Mouse (Mus musculus) lung, embryonic 16.5 days (tissue): ENCODE data around the gene Gpr88. TPM values are rescaled to one million over a fixed set of nuclear protein-coding genes. Genes with fewer than 3 reads are reported as not detected.
A peak's percentile ranks its signal among the peaks of the same experiment; 100 is the strongest.

Experiments
- ATAC-seq: fragments of 200-750 bp; cut with Nextera tagmentation; 2 replicates; pipeline ENCODE4 v1.8.0; 2017; ENCODE audit warnings: low read depth, mild to moderate bottlenecking, moderate library complexity
- H3K27ac ChIP-seq: fragments of 300-500 bp; sonication (generic); 2 replicates; pipeline ENCODE4 v1.5.1; 2014; ENCODE audit warnings: mild to moderate bottlenecking, control low read depth, low read length
- H3K27me3 ChIP-seq: fragments of 300-500 bp; sonication (generic); 2 replicates; pipeline ENCODE4 v1.6.1; 2014; ENCODE audit warnings: low read depth, low read length, mixed read lengths; ENCODE audit not compliant: control insufficient read depth, insufficient read depth
- H3K36me3 ChIP-seq: fragments of 300-500 bp; sonication (generic); 2 replicates; pipeline ENCODE4 v1.6.1; 2014; ENCODE audit warnings: low read length; ENCODE audit not compliant: control insufficient read depth, insufficient read depth
- H3K4me1 ChIP-seq: fragments of 300-500 bp; sonication (generic); replicated peaks from 2 replicates; pipeline ENCODE4 v1.6.1; 2014; ENCODE audit warnings: low read length, mixed read lengths; ENCODE audit not compliant: control insufficient read depth, insufficient read depth
- H3K4me2 ChIP-seq: fragments of 300-500 bp; sonication (generic); 2 replicates; pipeline ENCODE4 v1.6.1; 2014; ENCODE audit warnings: low read depth, low read length, control low read depth
- H3K4me3 ChIP-seq: fragments of 300-500 bp; sonication (generic); 2 replicates; pipeline ENCODE4 v1.5.1; 2014; ENCODE audit warnings: mild to moderate bottlenecking, low read length, control low read depth
- H3K9ac ChIP-seq: fragments of 300-500 bp; sonication (generic); 2 replicates; pipeline ENCODE4 v1.6.1; 2014; ENCODE audit warnings: low read length, control low read depth
- H3K9me3 ChIP-seq: fragments of 300-500 bp; sonication (generic); 2 replicates; pipeline ENCODE4 v1.6.1; 2016; ENCODE audit warnings: low read length; ENCODE audit not compliant: control insufficient read depth
- WGBS: fragments of 180-500 bp; shearing (Covaris S2); extraction: QIAGEN DNeasy Blood & Tissue Kit; methylation state at CpG from one replicate; pipeline ENCODE4 v1.1.7; 2014; 5-methylcytosine and 5-hydroxymethylcytosine counted together
- polyA plus RNA-seq: library from polyadenylated mRNA; unstranded; fragments of >200 nt; fragmentation: Nextera tagmentation; extraction: Ambion mirVana; gene quantifications from 2 replicates; pipeline ENCODE4 v1.2.1, GENCODE M21; 2015

Gene Gpr88
- 0.47 and 0.57 TPM in 2 replicates for polyA plus RNA-seq

DNA sequence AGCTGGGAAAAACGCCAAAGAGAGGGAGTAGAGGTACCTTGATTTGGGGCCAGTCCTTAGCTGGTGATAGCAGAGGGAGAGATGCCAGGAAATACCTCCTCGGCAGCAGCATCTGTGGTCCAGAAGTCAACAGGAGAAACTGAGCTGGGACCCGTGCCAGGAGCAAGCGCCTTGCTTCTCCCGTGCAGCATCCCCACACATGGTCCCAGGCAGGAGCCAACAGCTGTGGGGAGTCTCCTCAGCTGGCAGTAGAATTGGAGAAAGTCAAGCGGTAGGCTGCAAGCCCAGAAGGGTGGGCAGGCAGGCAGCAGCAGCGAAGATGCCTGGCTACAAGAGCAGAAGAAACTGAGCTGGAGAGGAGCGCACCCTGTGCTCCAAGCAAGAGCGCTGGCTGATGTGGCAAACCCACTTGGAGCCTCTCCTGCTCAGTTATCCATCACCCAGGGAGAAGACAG, at the start of gene Gpr88:
TSS of gene Gpr88 (minus strand) at position 427 of the 455 bp plus-strand sequence.
- H3K27me3 ChIP-seq = peaks cover 36% of the 10 kb centered on the region
- H3K27ac ChIP-seq = no peak within 1 kb of the TSS
- H3K4me2 ChIP-seq = peak within 1 kb of the TSS; percentile 94
- H3K4me3 ChIP-seq = peak within 1 kb of the TSS; percentile 58
- H3K36me3 ChIP-seq = no peaks in the 10 kb centered on the region
- H3K9me3 ChIP-seq = no peaks in the 10 kb centered on the region
- WGBS = 6% methylated on average over 9 of the region's 9 CpGs
- H3K9ac ChIP-seq = peak within 1 kb of the TSS; percentile 60
- peak; percentile 74 for ATAC-seq
- H3K4me1 ChIP-seq = peaks cover 8% of the 10 kb centered on the region

DNA sequence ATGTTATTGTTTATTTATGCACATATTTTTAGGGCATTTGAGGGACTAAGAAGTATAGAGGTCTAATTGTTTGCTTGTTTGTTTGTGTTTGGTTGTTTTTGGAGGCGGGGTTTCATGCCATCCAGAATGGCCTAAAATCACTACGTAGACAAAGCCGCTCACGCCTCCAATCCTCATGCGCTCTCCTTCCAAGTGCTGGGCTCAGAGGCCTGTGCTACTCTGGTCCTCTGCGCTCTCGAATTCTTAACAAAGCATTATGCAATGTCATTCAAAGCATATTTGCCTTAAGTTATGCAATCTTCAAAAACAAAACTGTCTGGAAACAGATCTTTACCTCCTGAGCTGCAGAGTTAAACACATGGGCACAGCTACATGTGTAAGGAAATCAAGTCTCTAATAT, 49.3 kb upstream of the Gpr88 start:
- WGBS = 85% methylated on average over 7 of the region's 7 CpGs
- H3K9me3 ChIP-seq = no peaks in the 10 kb centered on the region
- peaks cover 1% of the 10 kb centered on the region; the same call in 1 of the 2 replicates for H3K4me1 ChIP-seq
- ATAC-seq = peak; percentile 43
- H3K27me3 ChIP-seq = no peaks in the 10 kb centered on the region
- H3K4me3 ChIP-seq = no peak overlapping the region
- H3K27ac ChIP-seq = 0 out of 2 replicates have a peak overlapping the region, but pooled peaks have one; percentile 28
- H3K9ac ChIP-seq = no peak overlapping the region
- H3K36me3 ChIP-seq = no peaks in the 10 kb centered on the region
- no peak overlapping the region for H3K4me2 ChIP-seq

- Histone ChIP-seq H3K9ac (no peak overlapping the region), H3K4me2 (no peak overlapping the region), H3K27me3 (no peaks in the 10 kb centered on the region), H3K36me3 (0 out of 2 replicates have a peak, but pooled peaks cover 3% of the 10 kb centered on the region), H3K4me3 (no peak overlapping the region), H3K4me1 (peaks cover 2% of the 10 kb centered on the region; the same call in 1 of the 2 replicates), H3K9me3 (no peaks in the 10 kb centered on the region), H3K27ac (no peak overlapping the region)
- ATAC-seq = peak; percentile 39; the same call in 1 of the 2 replicates
- 62% methylated on average over 6 of the region's 6 CpGs for WGBS
Measured at GRCm38 (mm10) chr3:116301754-116302153, 48.5 kb upstream of the Gpr88 start.

GRCm38 (mm10) chr3:116298727-116299126, 45.4 kb upstream of the Gpr88 start:
- no peak overlapping the region for H3K4me3 ChIP-seq
- no peaks in the 10 kb centered on the region for H3K27me3 ChIP-seq
- peaks cover 2% of the 10 kb centered on the region; the same call in 1 of the 2 replicates for H3K4me1 ChIP-seq
- WGBS = 54% methylated on average over 10 of the region's 10 CpGs
- peaks cover 4% of the 10 kb centered on the region for H3K36me3 ChIP-seq
- no peak overlapping the region for H3K9ac ChIP-seq
- no peak overlapping the region for H3K27ac ChIP-seq
- H3K9me3 ChIP-seq = no peaks in the 10 kb centered on the region
- peak; percentile 85 for ATAC-seq
- H3K4me2 ChIP-seq = no peak overlapping the region

DNA sequence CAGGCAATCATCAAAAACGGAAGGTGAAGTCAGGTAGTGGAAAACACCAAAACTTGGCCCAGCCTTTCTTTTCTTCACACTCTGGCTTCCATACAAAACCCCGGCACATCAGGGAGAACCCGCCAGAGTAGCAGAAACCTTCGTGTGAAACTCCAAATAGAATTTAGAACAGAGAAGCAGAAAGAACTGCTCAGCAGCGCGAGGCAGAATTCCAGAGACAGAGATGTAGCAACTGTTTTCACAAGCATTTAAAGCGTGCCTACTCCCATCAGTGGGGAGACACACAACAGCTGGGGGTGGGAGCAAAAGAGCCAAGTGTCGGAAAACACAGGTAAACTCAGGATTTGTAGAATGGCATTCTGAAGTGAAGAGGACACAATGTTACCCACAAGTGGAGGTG, 44.7 kb upstream of the Gpr88 start:
- no peaks in the 10 kb centered on the region for H3K27me3 ChIP-seq
- no peak overlapping the region for H3K9ac ChIP-seq
- H3K27ac ChIP-seq = peak overlapping the region; percentile 73
- H3K4me3 ChIP-seq = no peak overlapping the region
- H3K4me1 ChIP-seq = peaks cover 2% of the 10 kb centered on the region; the same call in 1 of the 2 replicates
- peak; percentile 44; the same call in 1 of the 2 replicates for ATAC-seq
- 72% methylated on average over 8 of the region's 8 CpGs for WGBS
- no peaks in the 10 kb centered on the region for H3K9me3 ChIP-seq
- H3K4me2 ChIP-seq = no peak overlapping the region
- H3K36me3 ChIP-seq = peaks cover 11% of the 10 kb centered on the region

GRCm38 (mm10) chr3:116297170-116297569, 43.9 kb upstream of the Gpr88 start:
- H3K36me3 ChIP-seq = peaks cover 11% of the 10 kb centered on the region

DNA sequence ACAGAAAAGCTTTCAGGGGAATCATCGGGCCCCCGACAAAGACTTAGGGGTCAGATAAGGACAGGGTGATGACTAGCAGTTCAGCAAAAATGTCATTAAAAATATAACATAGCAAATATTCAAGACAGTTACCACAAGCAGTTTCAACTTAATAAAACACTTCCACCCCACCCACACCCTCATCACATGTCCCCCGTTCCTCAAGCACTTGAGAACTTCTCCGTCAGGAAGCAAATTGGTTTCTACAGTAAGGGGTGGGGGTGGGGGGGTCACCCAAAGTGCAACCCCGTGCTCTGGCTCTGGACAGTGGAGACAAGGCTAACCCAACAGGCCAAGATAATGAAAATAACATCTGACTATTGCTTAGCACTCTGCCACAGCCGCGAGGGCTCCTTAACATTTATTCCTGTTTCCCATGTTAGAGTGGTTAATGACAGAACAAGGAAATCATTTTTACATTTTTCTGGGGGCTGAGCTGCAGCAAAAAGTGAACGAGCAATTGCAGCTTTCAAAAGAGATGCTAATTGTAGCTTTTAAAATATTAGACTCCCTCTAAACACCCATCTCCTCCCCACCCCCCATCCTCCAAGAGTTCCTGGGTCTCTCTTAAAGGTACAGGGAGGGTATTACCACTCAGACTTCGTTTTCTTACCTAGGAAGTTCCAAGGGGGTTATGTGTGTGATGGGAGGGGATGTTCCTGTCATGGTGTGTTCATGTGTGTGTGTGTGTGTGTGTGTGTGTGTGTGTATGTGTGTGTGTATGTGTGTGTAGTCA, 36.9 kb upstream of the Gpr88 start:
- Histone ChIP-seq H3K27ac (no peak overlapping the region), H3K4me2 (no peak overlapping the region), H3K36me3 (peaks cover 8% of the 10 kb centered on the region), H3K4me1 (no peaks in the 10 kb centered on the region), H3K9ac (no peak overlapping the region), H3K27me3 (no peaks in the 10 kb centered on the region), H3K4me3 (no peak overlapping the region), H3K9me3 (no peaks in the 10 kb centered on the region)
- no peak for ATAC-seq
- 78% methylated on average over 9 of the region's 9 CpGs for WGBS

More at GRCm38 (mm10) chr3:116297170-116297569, 43.9 kb upstream of the Gpr88 start:
- Histone ChIP-seq H3K9me3 (no peaks in the 10 kb centered on the region), H3K4me3 (no peak overlapping the region), H3K27me3 (no peaks in the 10 kb centered on the region), H3K4me2 (no peak overlapping the region), H3K4me1 (peaks cover 2% of the 10 kb centered on the region; the same call in 1 of the 2 replicates), H3K9ac (no peak overlapping the region), H3K27ac (no peak overlapping the region)
- no peak for ATAC-seq
- WGBS = 94% methylated on average over 7 of the region's 7 CpGs

- peak; percentile 48 for ATAC-seq
Measured at GRCm38 (mm10) chr3:116288833-116289232, 35.5 kb upstream of the Gpr88 start.

DNA sequence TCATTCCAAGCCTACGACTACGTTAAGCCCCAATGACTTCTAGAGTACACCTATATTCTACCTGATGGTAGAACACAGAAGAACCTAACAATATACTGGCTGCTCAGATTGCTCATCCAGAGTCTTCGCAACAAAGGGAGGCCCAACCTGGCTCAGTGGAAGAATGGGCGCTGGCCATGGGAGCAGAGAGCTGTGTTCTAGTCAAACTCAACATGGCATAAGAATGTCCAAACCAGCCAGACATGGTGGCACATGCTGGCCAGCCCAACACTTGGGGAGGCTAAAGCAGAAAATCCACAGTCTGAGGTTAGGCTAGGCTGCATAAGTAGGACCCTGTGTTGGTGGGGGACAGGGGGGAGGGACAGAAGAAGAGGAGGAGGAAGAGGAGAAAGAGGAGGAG, 31.4 kb upstream of the Gpr88 start:
- no peak overlapping the region for H3K27ac ChIP-seq

More at GRCm38 (mm10) chr3:116288833-116289232, 35.5 kb upstream of the Gpr88 start:
- Histone ChIP-seq H3K36me3 (peaks cover 8% of the 10 kb centered on the region), H3K4me2 (no peak overlapping the region), H3K9ac (no peak overlapping the region), H3K27ac (no peak overlapping the region), H3K4me3 (no peak overlapping the region), H3K27me3 (no peaks in the 10 kb centered on the region), H3K4me1 (no peaks in the 10 kb centered on the region), H3K9me3 (no peaks in the 10 kb centered on the region)
- 67% methylated on average over 6 of the region's 6 CpGs for WGBS

More for the DNA sequence above, 31.4 kb upstream of the Gpr88 start:
- no peaks in the 10 kb centered on the region for H3K4me1 ChIP-seq
- H3K9me3 ChIP-seq = no peaks in the 10 kb centered on the region
- H3K4me2 ChIP-seq = no peak overlapping the region
- H3K36me3 ChIP-seq = no peaks in the 10 kb centered on the region
- WGBS = 95% methylated on average over 4 of the region's 4 CpGs
- H3K4me3 ChIP-seq = no peak overlapping the region
- no peak overlapping the region for H3K9ac ChIP-seq
- ATAC-seq = no peak
- no peaks in the 10 kb centered on the region for H3K27me3 ChIP-seq
